Mouse (Mus musculus) ES-Bruce4 (cell line): Measurements from ENCODE around the gene Bola2. TPM values are rescaled to one million over a fixed set of nuclear protein-coding genes. Genes with fewer than 3 reads are reported as not detected.
"Not testable (repeated sequence)": the region's sequence is repeated elsewhere in the genome, so short reads cannot be mapped to it uniquely, and the experiment has no call there.

Experiments
- H3K27ac ChIP-seq: 2 replicates; pipeline ENCODE4 v1.5.1; 2012; ENCODE audit warnings: low read length, inconsistent platforms; ENCODE audit not compliant: insufficient read depth
- H3K27me3 ChIP-seq: 2 replicates; pipeline ENCODE4 v1.6.1; 2012; ENCODE audit warnings: mild to moderate bottlenecking, low read length, inconsistent platforms; ENCODE audit not compliant: control insufficient read depth, poor library complexity, insufficient read depth, severe bottlenecking
- H3K36me3 ChIP-seq: 2 replicates; pipeline ENCODE4 v1.6.1; 2012; ENCODE audit warnings: inconsistent platforms, mild to moderate bottlenecking, low read length, moderate library complexity; ENCODE audit not compliant: control insufficient read depth, poor library complexity, insufficient read depth, severe bottlenecking
- H3K4me1 ChIP-seq: one replicate; pipeline ENCODE4 v1.8.1; 2011; ENCODE audit warnings: low read length; ENCODE audit not compliant: control insufficient read depth, insufficient read depth
- H3K4me3 ChIP-seq: 2 replicates; pipeline ENCODE4 v1.5.1; 2011; ENCODE audit warnings: low read depth, mild to moderate bottlenecking, low read length
- H3K9ac ChIP-seq: 2 replicates; pipeline ENCODE4 v1.6.1; 2012; ENCODE audit warnings: low read depth, mild to moderate bottlenecking, inconsistent platforms; ENCODE audit not compliant: poor library complexity, severe bottlenecking
- H3K9me3 ChIP-seq: replicated peaks from 2 replicates; pipeline ENCODE4 v1.6.1; 2012; ENCODE audit warnings: mild to moderate bottlenecking, low read length, inconsistent platforms; ENCODE audit not compliant: control insufficient read depth, poor library complexity, insufficient read depth, severe bottlenecking
- CTCF ChIP-seq: IDR thresholded peaks from one replicate; pipeline ENCODE4 v1.8.1; 2011; ENCODE audit warnings: low read depth, low read length
- EP300 ChIP-seq: IDR thresholded peaks from 2 replicates; pipeline ENCODE4 v1.6.1; 2011; ENCODE audit warnings: low read depth, low read length; ENCODE audit not compliant: insufficient read depth
- POLR2A ChIP-seq: IDR thresholded peaks from one replicate; pipeline ENCODE4 v1.8.1; 2011; ENCODE audit warnings: low read length; ENCODE audit not compliant: insufficient read depth
- polyA plus RNA-seq: library from polyadenylated mRNA; stranded (reverse); fragments of >200 nt; gene quantifications from 2 replicates; pipeline ENCODE4 v1.2.4, GENCODE M21; 2011; ENCODE audit warnings: low read depth; ENCODE audit not compliant: missing spikeins, insufficient read depth, insufficient read length

Gene Bola2
- polyA plus RNA-seq, 1 experiment, result 76.0 TPM

- Histone ChIP-seq H3K36me3 (no peaks in the 10 kb centered on the region), H3K9me3 (no peaks in the 10 kb centered on the region; the same call in 1 of the 2 replicates), H3K27me3 (no peaks in the 10 kb centered on the region), H3K27ac (no peak overlapping the region), H3K9ac (no peak overlapping the region), H3K4me1 (no peaks in the 10 kb centered on the region), H3K4me3 (no peak overlapping the region)
- TF ChIP-seq POLR2A (no peak), CTCF (peak; percentile 73)
Measured at GRCm38 (mm10) chr7:126718787-126719337, 23.7 kb downstream of the Bola2 start.

DNA sequence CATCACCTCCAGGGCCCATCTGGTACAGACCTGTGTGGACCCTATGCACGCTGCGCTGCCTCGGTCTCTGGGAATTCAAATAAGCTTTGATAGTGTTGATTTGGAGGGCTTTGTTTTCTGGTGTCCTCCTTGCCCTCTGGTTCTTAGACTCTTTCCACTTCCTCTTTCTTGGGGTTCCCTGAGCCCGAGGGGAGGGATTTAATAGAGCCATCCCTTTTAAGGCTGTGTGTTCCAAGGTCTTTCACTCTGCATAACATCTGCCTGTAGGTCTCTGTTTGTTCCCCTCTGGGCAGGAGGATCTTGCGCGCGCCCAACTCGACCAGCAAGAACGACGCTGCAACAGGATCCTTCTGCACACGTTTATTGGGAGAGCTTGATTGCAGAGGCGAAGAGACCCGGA, 26.4 kb downstream of the Bola2 start:
- no peak overlapping the region for H3K4me3 ChIP-seq
- TF ChIP-seq CTCF, result no peak
- no peak for TF ChIP-seq POLR2A
- no peak for TF ChIP-seq EP300
- H3K27ac ChIP-seq, result no peak overlapping the region
- H3K9me3 ChIP-seq, result no peaks in the 10 kb centered on the region; the same call in 1 of the 2 replicates
- no peaks in the 10 kb centered on the region for H3K27me3 ChIP-seq
- H3K4me1 ChIP-seq, result no peaks in the 10 kb centered on the region
- no peak overlapping the region for H3K9ac ChIP-seq
- H3K36me3 ChIP-seq, result no peaks in the 10 kb centered on the region

GRCm38 (mm10) chr7:126725077-126725476, 29.9 kb downstream of the Bola2 start:
- TF ChIP-seq POLR2A (no peak), CTCF (no peak), EP300 (no peak)
- H3K27ac ChIP-seq, result no peak overlapping the region
- no peak overlapping the region for H3K9ac ChIP-seq
- no peaks in the 10 kb centered on the region for H3K27me3 ChIP-seq
- H3K4me1 ChIP-seq, result no peaks in the 10 kb centered on the region
- no peak overlapping the region for H3K4me3 ChIP-seq
- H3K9me3 ChIP-seq, result no peaks in the 10 kb centered on the region; the same call in 1 of the 2 replicates
- H3K36me3 ChIP-seq, result no peaks in the 10 kb centered on the region

DNA sequence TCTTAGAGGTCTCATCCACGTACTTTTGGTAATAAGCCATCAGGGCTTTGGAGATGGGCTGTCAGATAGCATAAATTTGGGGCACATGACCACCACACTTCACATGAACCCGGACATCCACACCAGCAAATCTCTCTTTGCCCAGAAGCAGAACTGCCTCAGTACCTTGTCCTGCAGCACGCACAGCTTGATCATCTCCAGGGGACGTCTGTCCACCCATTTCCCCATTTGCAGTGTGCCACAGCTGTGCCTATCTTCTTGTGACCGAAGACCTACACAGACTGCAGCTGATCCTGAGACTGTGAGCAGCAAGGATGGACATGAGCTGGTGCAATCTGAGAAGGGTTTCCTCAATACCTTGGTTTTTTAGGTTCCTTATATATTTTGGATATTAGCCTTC, 30.5 kb downstream of the Bola2 start:
- no peak overlapping the region for H3K4me3 ChIP-seq
- H3K4me1 ChIP-seq, result no peaks in the 10 kb centered on the region
- TF ChIP-seq POLR2A (no peak), CTCF (no peak), EP300 (no peak)
- no peaks in the 10 kb centered on the region; the same call in 1 of the 2 replicates for H3K9me3 ChIP-seq
- H3K36me3 ChIP-seq, result no peaks in the 10 kb centered on the region
- H3K9ac ChIP-seq, result no peak overlapping the region
- H3K27me3 ChIP-seq, result no peaks in the 10 kb centered on the region
- no peak overlapping the region for H3K27ac ChIP-seq

DNA sequence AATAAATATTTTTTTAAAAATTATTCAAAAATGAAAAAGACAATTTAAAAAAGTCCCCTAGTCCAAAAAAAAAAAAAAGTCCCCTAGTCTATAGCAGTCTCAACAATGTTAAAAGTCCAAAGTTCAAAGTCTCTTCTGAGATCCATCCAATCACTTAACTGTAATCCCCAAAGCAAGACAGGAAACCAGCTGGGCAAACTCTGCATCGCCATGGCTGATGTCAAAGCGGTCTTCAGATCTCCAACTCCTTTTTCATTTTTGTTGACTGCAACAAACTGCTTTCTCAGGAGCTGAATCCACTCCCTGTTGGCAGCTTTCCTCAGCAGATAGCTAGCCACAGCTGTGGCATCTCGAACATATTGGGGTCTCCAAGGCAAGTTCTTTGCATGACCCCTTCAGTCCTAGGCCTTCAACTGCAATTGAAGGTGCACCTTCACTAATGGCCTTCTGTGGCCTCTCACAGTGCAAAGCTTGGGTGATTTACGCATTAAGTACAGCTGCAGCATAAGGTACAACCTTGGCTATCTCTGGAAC, 35.1 kb downstream of the Bola2 start:
- H3K36me3 ChIP-seq, H3K9ac ChIP-seq, H3K4me1 ChIP-seq, H3K27me3 ChIP-seq, H3K9me3 ChIP-seq, H3K27ac ChIP-seq, H3K4me3 ChIP-seq: not testable (repeated sequence)

DNA sequence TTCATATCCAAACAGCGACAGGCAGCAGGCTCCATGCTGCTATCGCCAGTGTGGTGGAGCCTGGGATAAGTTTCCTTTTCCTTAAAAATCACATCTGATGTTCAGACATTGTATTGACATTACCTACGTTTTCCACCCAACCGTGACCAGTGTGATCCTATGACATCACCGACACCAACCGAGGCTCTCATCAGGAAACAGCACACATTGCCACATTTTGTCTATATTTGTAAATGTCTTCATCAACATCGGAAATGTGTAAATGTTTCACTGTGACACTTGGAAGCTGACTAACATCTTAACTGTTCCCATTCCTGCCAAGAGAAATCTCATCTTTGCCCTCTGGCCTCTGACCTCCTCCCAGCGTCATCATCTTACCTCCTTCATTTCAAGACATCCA, 40.9 kb downstream of the Bola2 start:
- no peak overlapping the region for H3K27ac ChIP-seq

More for the DNA sequence above, 40.9 kb downstream of the Bola2 start:
- no peaks in the 10 kb centered on the region for H3K27me3 ChIP-seq
- TF ChIP-seq CTCF (no peak), EP300 (no peak), POLR2A (no peak)
- H3K36me3 ChIP-seq, result no peaks in the 10 kb centered on the region
- H3K9me3 ChIP-seq, result no peaks in the 10 kb centered on the region
- H3K4me3 ChIP-seq, result no peak overlapping the region
- H3K9ac ChIP-seq, result no peak overlapping the region
- H3K4me1 ChIP-seq, result no peaks in the 10 kb centered on the region
